Mouse (Mus musculus) bone marrow macrophage, adult 2 months (primary cell): ENCODE results near the gene 4931428F04Rik. TPM values are rescaled to one million over a fixed set of nuclear protein-coding genes. Genes with fewer than 3 reads are reported as not detected.

Source experiments
- H3K27ac ChIP-seq: 2 replicates; pipeline ENCODE4 v1.5.1; 2012; ENCODE audit warnings: low read depth, low read length; ENCODE audit not compliant: insufficient read depth
- H3K4me1 ChIP-seq: 2 replicates; pipeline ENCODE4 v1.6.1; 2012; ENCODE audit warnings: low read length; ENCODE audit not compliant: control insufficient read depth, insufficient read depth
- H3K4me3 ChIP-seq: 2 replicates; pipeline ENCODE4 v1.5.1; 2012; ENCODE audit warnings: mild to moderate bottlenecking, low read length, moderate library complexity; ENCODE audit not compliant: insufficient read depth
- CTCF ChIP-seq: IDR thresholded peaks from 2 replicates; pipeline ENCODE4 v1.5.1; 2012; ENCODE audit warnings: low read depth, mild to moderate bottlenecking, low read length, moderate library complexity
- POLR2A ChIP-seq: IDR thresholded peaks from 2 replicates; pipeline ENCODE4 v1.6.1; 2012; ENCODE audit warnings: mild to moderate bottlenecking, low read depth, low read length, borderline replicate concordance
- polyA plus RNA-seq: library from polyadenylated mRNA; stranded (reverse); fragments of >200 nt; gene quantifications from 2 replicates; pipeline ENCODE4 v1.2.4, GENCODE M21; 2012; ENCODE audit not compliant: missing spikeins, insufficient read depth, insufficient read length

4931428F04Rik gene
- polyA plus RNA-seq, 1 experiment, result 0.67 TPM

DNA sequence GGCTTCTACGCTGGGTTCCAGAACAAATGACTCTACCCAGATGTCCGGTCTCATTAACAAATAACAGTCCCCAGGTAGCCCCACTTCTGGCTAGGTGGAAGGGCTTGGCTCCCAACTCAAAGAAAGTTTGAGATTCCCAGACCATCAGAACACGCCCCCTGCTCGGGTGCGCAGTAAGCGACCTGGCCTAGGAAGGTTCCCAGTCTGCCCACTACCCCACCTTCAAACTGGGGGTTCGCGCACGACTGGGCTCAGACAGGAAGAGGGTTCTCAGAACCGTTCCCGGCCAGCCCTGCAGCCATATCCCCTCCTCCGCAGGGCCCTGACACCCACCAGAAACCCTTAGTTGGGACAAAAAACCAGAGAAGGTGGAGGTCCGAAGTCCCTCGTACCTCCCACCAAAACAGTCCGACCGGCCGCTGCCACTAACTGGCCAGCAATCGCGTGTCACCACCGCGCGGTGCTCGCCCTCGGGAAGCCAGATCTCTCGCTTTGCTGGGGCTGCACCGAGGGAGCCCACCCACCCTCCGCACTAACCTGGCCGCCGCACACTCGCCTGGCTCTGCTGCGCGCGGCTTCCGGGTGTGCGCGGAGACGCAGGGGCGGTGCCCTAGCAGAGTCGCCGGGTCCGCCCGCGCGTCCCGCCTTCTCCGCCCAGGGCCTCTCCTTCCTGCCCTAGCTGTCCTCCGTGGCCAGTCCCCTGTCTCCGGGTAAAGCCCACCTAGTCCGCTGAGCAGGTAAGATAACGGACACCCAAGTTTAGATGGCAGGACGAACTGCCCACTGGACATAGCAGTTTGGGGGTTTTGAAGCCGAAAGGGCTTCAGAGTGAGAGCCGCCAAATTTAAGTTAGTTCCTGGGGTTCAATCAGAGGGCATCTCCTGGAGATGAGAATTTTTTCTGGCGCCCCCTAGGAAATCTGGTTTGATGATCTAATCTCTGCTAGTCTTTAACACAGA lies 25.4 kb downstream of the 4931428F04Rik start, which contains the start of the genes Tradd and Fbxl8:
Gene Tradd, minus strand, starts transcription at position 586 of the 959 bp plus-strand sequence.
Gene Fbxl8, plus strand, starts transcription at position 625 of the 959 bp plus-strand sequence.
- H3K27ac ChIP-seq, result peak within 1 kb of the TSS; percentile 42
- H3K4me1 ChIP-seq, result peaks cover 29% of the 10 kb centered on the region
- no peak for TF ChIP-seq POLR2A
- no peak for TF ChIP-seq CTCF
- peak within 1 kb of the TSS; percentile 84 for H3K4me3 ChIP-seq

DNA sequence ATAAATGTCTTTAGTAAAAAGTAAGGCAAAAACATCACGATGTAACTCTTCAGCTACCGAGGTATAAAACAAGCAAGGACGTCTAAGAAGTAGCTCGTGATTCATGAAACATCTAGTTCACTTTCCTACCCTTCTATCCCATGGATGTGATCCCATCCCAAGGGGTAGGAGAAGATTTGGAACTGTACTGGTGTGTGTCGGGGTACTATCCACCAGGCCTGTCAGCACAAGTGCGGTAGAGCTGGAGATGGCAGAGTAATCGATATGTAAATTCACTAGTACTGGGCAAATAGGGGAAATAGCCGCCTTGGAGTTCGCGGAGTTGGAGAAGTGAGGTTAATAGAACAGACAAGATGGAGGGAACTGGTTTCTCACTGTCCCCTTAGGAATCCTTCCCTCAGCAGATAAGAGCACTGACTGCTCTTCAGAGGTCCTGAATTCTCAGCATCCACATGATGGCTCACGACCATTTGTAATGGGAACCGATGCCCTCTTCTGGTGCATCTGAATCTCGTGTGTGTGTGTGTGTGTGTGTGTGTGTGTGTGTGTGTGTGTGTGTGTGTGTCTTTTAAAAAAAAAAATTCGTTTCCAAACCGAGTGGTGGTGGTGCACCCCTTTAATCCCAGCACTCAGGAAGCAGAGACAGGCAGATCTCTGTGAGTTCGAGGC lies 26.3 kb downstream of the 4931428F04Rik start:
- H3K4me3 ChIP-seq, result peak overlapping the region; percentile 84
- no peak overlapping the region for H3K27ac ChIP-seq
- peaks cover 29% of the 10 kb centered on the region for H3K4me1 ChIP-seq
- TF ChIP-seq CTCF (no peak), POLR2A (no peak)

DNA sequence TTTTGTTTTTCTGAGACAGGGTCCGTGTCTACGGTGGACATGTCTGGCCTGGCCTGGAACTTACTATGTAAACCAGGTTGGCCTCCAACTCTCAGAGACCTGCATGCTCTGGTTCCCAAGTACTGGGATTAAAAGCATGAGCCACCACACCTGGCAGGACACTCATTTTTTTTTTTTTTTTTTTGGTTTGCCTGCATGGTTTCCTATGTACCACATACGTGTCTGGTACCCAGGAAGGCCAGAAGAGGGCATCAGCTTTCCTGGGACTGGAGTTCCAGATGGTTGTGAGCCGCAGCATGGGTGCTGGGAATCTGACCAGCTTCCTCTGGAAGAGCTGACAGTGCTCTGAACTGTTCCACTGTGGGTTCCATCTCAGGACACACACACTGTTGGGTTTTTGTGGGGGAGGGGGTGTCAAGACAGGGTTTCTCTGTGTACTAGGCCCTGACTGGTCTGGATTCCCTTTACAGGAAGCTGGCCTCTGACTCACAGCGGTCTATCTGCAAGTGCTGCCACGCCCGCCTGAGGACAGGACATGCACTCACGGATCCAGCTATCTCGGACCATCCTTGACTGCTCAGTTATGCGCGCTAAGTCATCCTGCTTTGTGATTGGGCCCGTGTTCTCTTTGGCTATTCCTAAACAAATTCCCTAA lies 28.2 kb downstream of the 4931428F04Rik start:
- no peak overlapping the region for H3K4me3 ChIP-seq
- H3K4me1 ChIP-seq, result peaks cover 29% of the 10 kb centered on the region
- no peak for TF ChIP-seq POLR2A
- no peak for TF ChIP-seq CTCF
- H3K27ac ChIP-seq, result no peak overlapping the region

DNA sequence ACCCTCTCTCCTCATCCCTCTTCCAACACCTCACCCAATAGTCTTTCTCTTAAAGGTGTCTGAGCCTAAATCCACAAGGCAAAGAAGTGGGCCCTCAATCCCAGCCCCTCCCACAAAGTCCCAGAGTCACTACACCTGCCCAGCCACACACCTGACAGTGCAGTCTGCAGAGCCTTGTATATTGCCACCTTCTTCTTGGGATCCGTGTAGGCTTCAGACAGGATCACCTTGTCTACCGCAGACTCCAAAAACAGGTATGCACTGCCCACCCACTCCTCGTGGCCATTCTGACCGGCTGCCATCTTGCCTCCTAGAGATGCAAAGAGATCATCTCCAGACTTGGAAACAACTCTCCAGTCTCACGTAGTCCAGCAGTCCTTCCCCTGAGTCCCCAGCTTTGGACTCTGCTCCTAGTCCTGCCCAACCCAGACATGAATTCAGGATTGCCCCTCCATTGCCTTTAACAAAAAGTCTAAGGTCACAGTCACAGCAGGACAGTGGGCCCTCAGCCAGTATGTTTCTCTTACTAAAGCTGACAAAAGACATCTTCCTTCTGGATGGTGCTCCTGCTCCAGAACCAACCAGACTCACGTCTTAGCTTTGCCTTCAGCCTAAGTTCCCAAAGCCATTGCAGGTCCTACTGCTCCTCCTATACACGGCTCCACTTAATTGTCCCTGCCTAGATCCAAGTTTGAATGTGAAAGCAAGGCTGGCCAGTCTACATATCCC lies 29.1 kb downstream of the 4931428F04Rik start:
- TF ChIP-seq CTCF (no peak), POLR2A (no peak)
- Histone ChIP-seq H3K4me3 (no peak overlapping the region), H3K27ac (no peak overlapping the region), H3K4me1 (peaks cover 28% of the 10 kb centered on the region)

GRCm38 (mm10) chr8:105259721-105260320 lies 29.8 kb downstream of the 4931428F04Rik start:
- Histone ChIP-seq H3K27ac (no peak overlapping the region), H3K4me3 (peak overlapping the region; percentile 55), H3K4me1 (peaks cover 26% of the 10 kb centered on the region)
- TF ChIP-seq POLR2A, result no peak
- TF ChIP-seq CTCF, result peak; percentile 95

GRCm38 (mm10) chr8:105258911-105259720 lies 30.5 kb downstream of the 4931428F04Rik start:
- TF ChIP-seq CTCF (no peak), POLR2A (no peak)
- peak overlapping the region; percentile 55 for H3K4me3 ChIP-seq
- peaks cover 26% of the 10 kb centered on the region for H3K4me1 ChIP-seq
- H3K27ac ChIP-seq, result no peak overlapping the region

GRCm38 (mm10) chr8:105257318-105258114 lies 32.1 kb downstream of the 4931428F04Rik start:
- peaks cover 20% of the 10 kb centered on the region for H3K4me1 ChIP-seq
- no peak overlapping the region for H3K4me3 ChIP-seq

More at GRCm38 (mm10) chr8:105257318-105258114, 32.1 kb downstream of the 4931428F04Rik start:
- TF ChIP-seq POLR2A (no peak), CTCF (no peak)
- H3K27ac ChIP-seq, result no peak overlapping the region
